Mouse (Mus musculus) stomach, postnatal 0 days (tissue): ENCODE data around the gene Stat1.

Experiments used
- CTCF ChIP-seq: IDR thresholded peaks from 2 replicates; pipeline ENCODE4 v1.5.1; 2016; ENCODE audit warnings: antibody characterized with exemption, low read depth, mild to moderate bottlenecking, moderate library complexity
- EP300 ChIP-seq: optimal IDR thresholded peaks from 2 replicates; pipeline ENCODE3; 2016; ENCODE audit warnings: antibody characterized with exemption

- TF ChIP-seq CTCF (peak; percentile 33), EP300 (no peak)
These were observed 12.6 kb downstream of the Stat1 start for GRCm38 (mm10) chr1:52131787-52132377.
